Mouse (Mus musculus) G1E (cell line): ENCODE measurements around the gene Gm8909. TPM values are rescaled to one million over a fixed set of nuclear protein-coding genes. Genes with fewer than 3 reads are reported as not detected.

ENCODE experiments used
- ATAC-seq: 2 replicates; pipeline ENCODE4 v1.8.0; 2016; ENCODE audit warnings: mild to moderate bottlenecking; ENCODE audit not compliant: insufficient number of reproducible peaks, poor library complexity, low FRiP score, severe bottlenecking; ENCODE audit errors: extremely low read depth
- DNase-seq: peaks from one replicate; pipeline ENCODE4 v3.0.0; 2012; ENCODE audit warnings: low spot score
- H3K27me3 ChIP-seq: 2 replicates; pipeline ENCODE4 v1.6.1; 2012; ENCODE audit warnings: mild to moderate bottlenecking, low read length, inconsistent platforms; ENCODE audit not compliant: insufficient read depth
- H3K36me3 ChIP-seq: replicated peaks from 2 replicates; pipeline ENCODE3; 2012; ENCODE audit warnings: mild to moderate bottlenecking, inconsistent platforms
- H3K4me1 ChIP-seq: 2 replicates; pipeline ENCODE4 v1.6.1; 2012; ENCODE audit warnings: low read depth, low read length, inconsistent platforms, mixed read lengths; ENCODE audit not compliant: insufficient read depth
- H3K4me3 ChIP-seq: 2 replicates; pipeline ENCODE4 v1.5.1; 2012; ENCODE audit warnings: low read depth, mild to moderate bottlenecking, inconsistent platforms, low read length, moderate library complexity, mixed read lengths
- H3K9me3 ChIP-seq: replicated peaks from 2 replicates; pipeline ENCODE4 v1.6.1; 2012; ENCODE audit warnings: inconsistent platforms
- CTCF ChIP-seq: IDR thresholded peaks from 2 replicates; pipeline ENCODE4 v1.5.1; 2012; ENCODE audit warnings: low read depth, low read length, inconsistent platforms, mixed read lengths
- GATA1 ChIP-seq: IDR thresholded peaks from 2 replicates; pipeline ENCODE4 v1.6.1; 2012; ENCODE audit warnings: borderline replicate concordance, low read length, inconsistent platforms, mixed read lengths
- GATA2 ChIP-seq: IDR thresholded peaks from 2 replicates; pipeline ENCODE4 v1.6.1; 2012; ENCODE audit warnings: low read depth, low read length, inconsistent platforms, borderline replicate concordance
- POLR2AphosphoS5 ChIP-seq: IDR thresholded peaks from 2 replicates; pipeline ENCODE4 v1.6.1; 2012; ENCODE audit warnings: low read depth, low read length, inconsistent platforms; ENCODE audit not compliant: insufficient replicate concordance
- TAL1 ChIP-seq: conservative IDR thresholded peaks from 2 replicates; pipeline ENCODE4 v1.6.1; 2012; ENCODE audit warnings: low read depth, low read length, inconsistent platforms, mixed read lengths
- polyA plus RNA-seq: library from polyadenylated mRNA; stranded (reverse); fragments of >175 nt; gene quantifications from 2 replicates; pipeline ENCODE4 v1.2.3, GENCODE M21; 2012
- total RNA-seq, 2 experiments: library from RNA; stranded (forward) in 1 of 2; stranded (reverse) in 1 of 2; fragments of 200-1000 nt in 1 of 2; fragments of >200 nt in 1 of 2; fragmentation: Nextera tagmentation in 1 of 2; gene quantifications; 2 replicates each; pipeline ENCODE4 v1.2.3; 2014 to 2017

Gm8909 gene
- total and polyA plus RNA-seq, 3 experiments, result not detected

- Histone ChIP-seq H3K9me3 (no peaks in the 10 kb centered on the region), H3K27me3 (no peaks in the 10 kb centered on the region), H3K36me3 (no peaks in the 10 kb centered on the region), H3K4me3 (no peak overlapping the region), H3K4me1 (no peaks in the 10 kb centered on the region)
- ATAC-seq, result no peak
- TF ChIP-seq POLR2AphosphoS5, result no peak
- TF ChIP-seq GATA1, result no peak
- TF ChIP-seq TAL1, result no peak
- TF ChIP-seq GATA2, result no peak
- TF ChIP-seq CTCF, result no peak
- no peak for DNase-seq
Measured at GRCm38 (mm10) chr17:36198317-36198716, 30.0 kb upstream of the Gm8909 start.

DNA sequence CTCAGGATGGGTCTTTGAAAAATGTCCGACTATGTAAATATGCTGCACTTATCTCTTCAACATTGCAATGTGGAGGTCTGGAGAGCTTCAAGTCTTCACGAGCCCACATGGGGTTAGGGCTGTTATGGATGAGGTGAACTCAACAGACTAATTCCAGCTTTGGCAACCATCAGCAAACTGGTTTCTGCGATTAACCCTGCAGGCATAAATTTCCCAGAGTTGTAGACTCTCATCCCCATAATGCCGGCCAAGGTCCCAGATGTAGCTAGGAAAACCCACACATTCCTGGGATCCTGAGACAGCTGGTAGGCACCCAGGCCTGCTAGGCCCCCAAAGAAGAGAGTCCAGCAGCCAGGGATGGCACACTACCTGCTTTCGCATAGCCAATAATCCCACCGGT, 26.1 kb upstream of the Gm8909 start:
- no peak for ATAC-seq
- TF ChIP-seq TAL1 (no peak), GATA1 (no peak), CTCF (no peak), GATA2 (no peak), POLR2AphosphoS5 (no peak)
- no peak for DNase-seq
- Histone ChIP-seq H3K4me3 (no peak overlapping the region), H3K36me3 (no peaks in the 10 kb centered on the region), H3K27me3 (peaks cover 6% of the 10 kb centered on the region; the same call in 1 of the 2 replicates), H3K9me3 (no peaks in the 10 kb centered on the region), H3K4me1 (no peaks in the 10 kb centered on the region)

GRCm38 (mm10) chr17:36193546-36194141, 25.3 kb upstream of the Gm8909 start:
- peaks cover 6% of the 10 kb centered on the region; the same call in 1 of the 2 replicates for H3K27me3 ChIP-seq
- no peak overlapping the region for H3K4me3 ChIP-seq
- H3K9me3 ChIP-seq, result no peaks in the 10 kb centered on the region
- DNase-seq, result no peak
- H3K36me3 ChIP-seq, result no peaks in the 10 kb centered on the region
- ATAC-seq, result no peak
- TF ChIP-seq GATA1 (no peak), CTCF (no peak), GATA2 (no peak), TAL1 (no peak), POLR2AphosphoS5 (no peak)
- H3K4me1 ChIP-seq, result no peaks in the 10 kb centered on the region

DNA sequence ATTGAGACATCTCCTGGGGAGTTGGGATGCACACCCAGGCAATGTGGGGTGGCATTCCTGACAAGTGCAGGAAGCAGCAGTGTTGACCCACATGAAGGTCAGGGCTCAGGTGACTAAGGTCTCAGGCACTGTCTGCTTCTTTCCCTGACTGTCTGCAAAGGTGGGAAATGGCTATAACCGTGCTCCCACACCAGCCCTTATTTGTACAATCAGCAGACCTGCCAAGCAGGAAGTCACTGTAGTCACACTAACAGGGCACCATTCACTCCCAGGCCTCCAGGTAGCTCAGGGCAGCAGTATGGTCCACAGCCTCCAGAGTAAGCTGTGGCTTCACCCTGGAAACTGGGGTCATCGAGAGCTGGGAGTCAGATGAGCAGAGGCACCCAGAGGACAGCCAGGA, 24.0 kb upstream of the Gm8909 start:
- peaks cover 6% of the 10 kb centered on the region; the same call in 1 of the 2 replicates for H3K27me3 ChIP-seq
- DNase-seq, result no peak
- TF ChIP-seq TAL1 (no peak), POLR2AphosphoS5 (no peak), GATA1 (no peak), GATA2 (no peak), CTCF (no peak)
- no peak overlapping the region for H3K4me3 ChIP-seq
- ATAC-seq, result no peak
- H3K9me3 ChIP-seq, result no peaks in the 10 kb centered on the region
- H3K36me3 ChIP-seq, result no peaks in the 10 kb centered on the region
- H3K4me1 ChIP-seq, result no peaks in the 10 kb centered on the region

DNA sequence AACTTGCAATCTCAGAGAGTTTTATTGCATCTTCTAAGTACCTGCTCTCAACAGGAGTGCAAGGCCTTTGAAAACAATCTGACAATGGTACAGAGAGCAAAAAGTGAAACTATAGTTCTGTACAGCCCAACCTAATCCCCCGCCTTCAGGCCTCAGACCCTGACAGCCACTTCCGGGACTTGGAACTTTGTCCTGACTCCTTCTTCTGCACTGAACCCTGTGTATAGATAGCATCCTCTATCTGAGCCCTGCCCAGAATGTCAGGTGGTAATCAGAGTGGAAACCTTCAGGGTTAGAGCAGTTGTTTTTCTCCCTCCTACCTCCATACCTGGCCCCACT, 21.8 kb upstream of the Gm8909 start, which contains the start of gene H2-T3:
Gene H2-T3, minus strand, starts transcription at position 119 of the 339 bp plus-strand sequence.
- Histone ChIP-seq H3K27me3 (peaks cover 9% of the 10 kb centered on the region; the same call in 1 of the 2 replicates), H3K36me3 (no peaks in the 10 kb centered on the region), H3K9me3 (no peaks in the 10 kb centered on the region), H3K4me1 (no peaks in the 10 kb centered on the region), H3K4me3 (no peak within 1 kb of the TSS)
- ATAC-seq, result no peak
- no peak for DNase-seq
- TF ChIP-seq GATA2 (no peak), POLR2AphosphoS5 (no peak), CTCF (no peak), TAL1 (no peak), GATA1 (no peak)

GRCm38 (mm10) chr17:36189491-36190168, 21.3 kb upstream of the Gm8909 start:
- ATAC-seq (no peak), DNase-seq (no peak)
- no peaks in the 10 kb centered on the region for H3K36me3 ChIP-seq
- TF ChIP-seq CTCF (no peak), POLR2AphosphoS5 (no peak), GATA1 (no peak), TAL1 (no peak), GATA2 (no peak)
- no peak overlapping the region for H3K4me3 ChIP-seq
- peaks cover 9% of the 10 kb centered on the region; the same call in 1 of the 2 replicates for H3K27me3 ChIP-seq
- no peaks in the 10 kb centered on the region for H3K9me3 ChIP-seq
- no peaks in the 10 kb centered on the region for H3K4me1 ChIP-seq
